Mouse (Mus musculus) lung, postnatal 0 days (tissue): ENCODE data around the gene Tagap. TPM values are rescaled to one million over a fixed set of nuclear protein-coding genes. Genes with fewer than 3 reads are reported as not detected.
"Not testable (repeated sequence)": the region's sequence is repeated elsewhere in the genome, so short reads cannot be mapped to it uniquely, and the experiment has no call there.

ENCODE experiments used
- ATAC-seq: fragments of 200-750 bp; cut with Nextera tagmentation; 2 replicates; pipeline ENCODE4 v1.8.0; 2017; ENCODE audit warnings: moderate library complexity
- DNase-seq: peaks from one replicate; pipeline ENCODE4 v3.0.0-alpha.2; 2016; ENCODE audit warnings: low spot score
- H3K27ac ChIP-seq: fragments of 300-500 bp; sonication (generic); 2 replicates; pipeline ENCODE4 v1.5.1; 2014; ENCODE audit warnings: antibody characterized with exemption, mild to moderate bottlenecking, low read length, mixed read lengths
- H3K27me3 ChIP-seq: fragments of 300-500 bp; sonication (generic); replicated peaks from 2 replicates; pipeline ENCODE4 v1.6.1; 2014; ENCODE audit warnings: low read length, mixed read lengths; ENCODE audit not compliant: insufficient read depth
- H3K36me3 ChIP-seq: fragments of 300-500 bp; sonication (generic); 2 replicates; pipeline ENCODE4 v1.6.1; 2014; ENCODE audit warnings: low read length, mixed read lengths; ENCODE audit not compliant: insufficient read depth
- H3K4me1 ChIP-seq: fragments of 300-500 bp; sonication (generic); 2 replicates; pipeline ENCODE4 v1.6.1; 2014; ENCODE audit warnings: antibody characterized with exemption, low read depth, low read length, mixed read lengths; ENCODE audit not compliant: insufficient read depth
- H3K4me2 ChIP-seq: fragments of 300-500 bp; sonication (generic); replicated peaks from 2 replicates; pipeline ENCODE4 v1.6.1; 2014; ENCODE audit warnings: low read depth, mild to moderate bottlenecking, low read length, moderate library complexity, mixed read lengths
- H3K4me3 ChIP-seq: fragments of 300-500 bp; sonication (generic); 2 replicates; pipeline ENCODE4 v1.5.1; 2014; ENCODE audit warnings: low read depth, low read length
- H3K9ac ChIP-seq: fragments of 300-500 bp; sonication (generic); replicated peaks from 2 replicates; pipeline ENCODE4 v1.6.1; 2014; ENCODE audit warnings: low read depth, mild to moderate bottlenecking
- H3K9me3 ChIP-seq: fragments of 300-500 bp; sonication (generic); 2 replicates; pipeline ENCODE4 v1.6.1; 2016; ENCODE audit warnings: low read length, mixed read lengths
- CTCF ChIP-seq: IDR thresholded peaks from 2 replicates; pipeline ENCODE4 v1.5.1; 2016; ENCODE audit warnings: antibody characterized with exemption, mild to moderate bottlenecking
- WGBS: fragments of 180-500 bp; shearing (Covaris S2); extraction: QIAGEN DNeasy Blood & Tissue Kit; methylation state at CpG from one replicate; pipeline ENCODE4 v1.1.7; 2014; 5-methylcytosine and 5-hydroxymethylcytosine counted together
- polyA plus RNA-seq: library from polyadenylated mRNA; unstranded; fragments of >200 nt; fragmentation: Nextera tagmentation; extraction: Ambion mirVana; gene quantifications from 2 replicates; pipeline ENCODE4 v1.2.1, GENCODE M21; 2015

Gene Tagap
- polyA plus RNA-seq, 1 experiment from 2014 or later, result 1.4 TPM

GRCm38 (mm10) chr17:7964398-7964797 is 38.6 kb downstream of the Tagap start:
- not testable (repeated sequence) for H3K27ac ChIP-seq, H3K9ac ChIP-seq, H3K4me2 ChIP-seq, H3K9me3 ChIP-seq, H3K4me3 ChIP-seq, ATAC-seq, H3K4me1 ChIP-seq, H3K27me3 ChIP-seq, DNase-seq, H3K36me3 ChIP-seq
- 76% methylated on average over 2 of the region's 2 CpGs for WGBS

- not testable (repeated sequence) for ATAC-seq, DNase-seq, H3K9ac ChIP-seq, H3K4me2 ChIP-seq, H3K4me3 ChIP-seq, H3K9me3 ChIP-seq, H3K27me3 ChIP-seq, H3K4me1 ChIP-seq, H3K36me3 ChIP-seq, H3K27ac ChIP-seq
- 89% methylated on average over 3 of the region's 5 CpGs for WGBS
Observed at GRCm38 (mm10) chr17:7968490-7968889, 42.7 kb downstream of the Tagap start.

GRCm38 (mm10) chr17:7969782-7970181 is 44.0 kb downstream of the Tagap start:
- H3K27ac ChIP-seq, H3K4me2 ChIP-seq, H3K27me3 ChIP-seq, DNase-seq, H3K9me3 ChIP-seq, H3K4me3 ChIP-seq, H3K9ac ChIP-seq, H3K4me1 ChIP-seq, ATAC-seq, H3K36me3 ChIP-seq: not testable (repeated sequence)
- WGBS, result 20% methylated on average over 1 of the region's 6 CpGs

- H3K9me3 ChIP-seq, H3K36me3 ChIP-seq, H3K4me2 ChIP-seq, ATAC-seq, H3K27me3 ChIP-seq, H3K4me1 ChIP-seq, H3K9ac ChIP-seq, H3K4me3 ChIP-seq, H3K27ac ChIP-seq, DNase-seq: not testable (repeated sequence)
- TF ChIP-seq CTCF, result peak; percentile 20; the same call in 1 of the 2 replicates
- 77% methylated on average over 1 of the region's 2 CpGs for WGBS
Observed at GRCm38 (mm10) chr17:7983484-7983883, 57.7 kb downstream of the Tagap start.

Other genes with a start within 250 kb of the Tagap start
- 40.8 and 47.4 TPM in 2 replicates for gene Fndc1, start 98.7 kb upstream of the Tagap start, polyA plus RNA-seq
- 58.1 and 60.5 TPM in 2 replicates for gene Rsph3a, start 19.6 kb downstream of the Tagap start, polyA plus RNA-seq
- gene Gm49673, start 221.8 kb downstream of the Tagap start, polyA plus RNA-seq, result 0.13 and 0.50 TPM in 2 replicates
- 79.7 and 80.0 TPM in 2 replicates for gene Rnaset2a, start 222.1 kb downstream of the Tagap start, polyA plus RNA-seq
- 17.7 and 18.3 TPM in 2 replicates for gene Fgfr1op, start 239.5 kb downstream of the Tagap start, polyA plus RNA-seq